Mouse (Mus musculus) left cerebral cortex, postnatal 4 days (tissue): ENCODE data around the gene Olfr452. TPM values are rescaled to one million over a fixed set of nuclear protein-coding genes. Genes with fewer than 3 reads are reported as not detected.

Experiments used
- DNase-seq: peaks from one replicate; pipeline ENCODE4 v3.0.0-alpha.2; 2022
- intact Hi-C: fragments of 180-260 bp; cut with DNase I; formaldehyde crosslinking; loops from one replicate; pipeline ENCODE4 v1.15.1; 2025
- total RNA-seq, 2 experiments: library from RNA; stranded (reverse); gene quantifications; 2 replicates each; pipeline ENCODE4 v1.2.3; 2021

The Olfr452 gene
- not detected for total RNA-seq

- intact Hi-C loops = no loop called here
- no peak for DNase-seq
Observed at GRCm38 (mm10) chr6:42784793-42785192, at the start of gene Olfr452. TSS of gene Olfr452 (plus strand) at chr6:42785093.

- intact Hi-C loops = no loop called here
- DNase-seq = no peak
Observed at GRCm38 (mm10) chr6:42739071-42739470, 45.8 kb upstream of the Olfr452 start, which contains the start of gene Olfr453. TSS of gene Olfr453 (plus strand) at chr6:42739371.

- intact Hi-C loops = no loop called here
- DNase-seq = no peak
Observed at GRCm38 (mm10) chr6:42742303-42742702, 42.6 kb upstream of the Olfr452 start.

GRCm38 (mm10) chr6:42747846-42748245 lies 37.0 kb upstream of the Olfr452 start:
- no peak for DNase-seq
- intact Hi-C loops = no loop called here

- intact Hi-C loops = no loop called here
- no peak for DNase-seq
Observed at GRCm38 (mm10) chr6:42756104-42756503, 28.8 kb upstream of the Olfr452 start, which contains the start of gene Olfr38. TSS of gene Olfr38 (plus strand) at chr6:42756404.

GRCm38 (mm10) chr6:42777066-42777465 lies 7.8 kb upstream of the Olfr452 start:
- intact Hi-C loops = no loop called here
- DNase-seq = no peak

GRCm38 (mm10) chr6:42790247-42790948 lies 5.5 kb downstream of the Olfr452 start:
- no peak for DNase-seq
- intact Hi-C loops = no loop called here

- intact Hi-C loops = no loop called here
- no peak for DNase-seq
Observed at GRCm38 (mm10) chr6:42790949-42791556, 6.2 kb downstream of the Olfr452 start.

- intact Hi-C loops = no loop called here
- DNase-seq = no peak
Observed at GRCm38 (mm10) chr6:42794982-42795381, 10.1 kb downstream of the Olfr452 start.

- no peak for DNase-seq
- intact Hi-C loops = no loop called here
Observed at GRCm38 (mm10) chr6:42811639-42812038, 26.7 kb downstream of the Olfr452 start, which contains the start of gene Olfr450. TSS of gene Olfr450 (plus strand) at chr6:42811939.

GRCm38 (mm10) chr6:42834084-42834483 lies 49.2 kb downstream of the Olfr452 start, which contains the start of gene Olfr449:
TSS of gene Olfr449 (plus strand) at chr6:42834384.
- intact Hi-C loops = no loop called here
- DNase-seq = no peak

Other genes with a start within 250 kb of the Olfr452 start
- not detected for gene Olfr455, start 237.5 kb upstream of the Olfr452 start, total RNA-seq
- gene Tcaf3, start 187.4 kb upstream of the Olfr452 start, total RNA-seq = not detected
- gene Tcaf2, start 139.8 kb upstream of the Olfr452 start, total RNA-seq = 1 to 10 TPM; 2.2 to 2.4 TPM
- gene Tcaf1, start 75.0 kb upstream of the Olfr452 start, total RNA-seq = 100 to 1,000 TPM; 270 to 290 TPM
- gene Olfr453, start 45.7 kb upstream of the Olfr452 start, total RNA-seq = not detected
- not detected for gene Olfr38, start 28.7 kb upstream of the Olfr452 start, total RNA-seq
- gene Olfr450, start 26.8 kb downstream of the Olfr452 start, total RNA-seq = not detected
- gene Olfr449, start 49.3 kb downstream of the Olfr452 start, total RNA-seq = not detected
- gene Olfr448, start 105.3 kb downstream of the Olfr452 start, total RNA-seq = not detected
- gene Olfr447, start 123.8 kb downstream of the Olfr452 start, total RNA-seq = not detected
- not detected for gene Olfr446, start 136.3 kb downstream of the Olfr452 start, total RNA-seq
- not detected for gene Olfr444, start 164.0 kb downstream of the Olfr452 start, total RNA-seq